Mouse (Mus musculus) layer of hippocampus, postnatal 36 days (tissue): ENCODE results near the gene Npm3. TPM values are rescaled to one million over a fixed set of nuclear protein-coding genes. Genes with fewer than 3 reads are reported as not detected.

Experiments
- DNase-seq, 2 experiments: peaks; one replicate each; pipeline ENCODE4 v3.0.0; 2022
- total RNA-seq, 2 experiments: library from RNA; stranded (reverse); gene quantifications; 2 replicates each; pipeline ENCODE4 v1.2.3; 2021

Gene Npm3
- total RNA-seq, result 10 to 100 TPM in 1 of 2 experiments, 1 to 10 TPM in 1; 9.6 to 10.4 TPM

DNA sequence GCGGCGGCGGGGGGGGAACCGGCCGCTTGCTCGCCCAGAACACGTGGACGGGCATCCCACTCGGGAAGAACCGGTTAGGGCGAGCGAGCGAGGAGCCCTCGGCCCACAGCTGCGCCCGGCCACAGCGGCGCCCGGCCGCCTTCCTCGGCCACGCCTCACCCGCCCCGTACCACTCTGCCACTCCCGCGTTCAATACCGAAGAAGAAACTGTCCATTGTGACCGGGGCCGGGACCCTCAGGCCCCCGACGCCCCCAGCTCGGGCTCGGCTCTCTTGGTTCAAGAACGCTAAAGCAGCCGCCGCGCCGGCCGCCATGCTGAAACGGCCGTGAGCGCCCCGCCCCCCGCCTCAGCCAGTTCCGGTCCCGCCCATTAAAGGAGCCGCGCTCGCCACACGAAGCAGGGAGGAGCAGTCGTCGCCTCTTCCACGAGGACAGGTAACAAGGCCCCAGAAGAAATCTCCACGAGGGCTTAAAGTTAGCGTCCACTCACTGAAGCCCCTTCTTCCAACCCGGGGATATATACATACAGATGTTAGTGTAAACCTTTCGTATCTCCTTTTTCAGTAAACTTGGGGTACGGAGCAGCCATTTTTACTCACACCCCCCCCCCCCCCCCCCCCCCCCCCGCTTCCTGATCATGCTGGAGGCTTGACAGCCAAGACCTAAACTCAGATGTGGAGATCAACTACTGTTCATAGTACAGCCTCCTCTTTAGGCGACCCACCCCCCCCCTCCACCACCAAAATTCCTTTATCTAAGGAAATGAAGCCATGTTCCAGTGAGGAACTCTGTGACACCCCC is at the start of gene Npm3:
Npm3 (minus strand) TSS at position 349 of the 801 bp plus-strand sequence.
- peak; percentile 73 to 75 for DNase-seq

DNA sequence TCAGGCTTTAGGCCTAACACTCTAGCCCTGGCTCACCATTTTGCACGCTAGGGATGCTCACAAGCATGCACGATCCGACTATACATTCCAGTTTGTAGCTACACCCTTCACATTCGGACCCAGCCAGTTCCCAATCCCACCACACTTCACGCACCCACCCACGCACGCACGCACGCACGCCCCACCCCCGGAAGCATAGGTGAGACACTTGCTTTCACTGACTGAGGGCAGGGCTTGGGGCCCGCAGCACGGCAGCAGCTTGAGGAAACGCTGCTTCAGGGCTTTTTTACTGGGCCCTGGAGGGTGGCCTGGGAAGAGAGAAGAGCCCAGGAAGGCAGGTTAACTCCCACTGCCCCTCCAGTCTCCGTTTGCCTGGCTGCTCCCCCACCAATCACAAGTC is 47.5 kb upstream of the Npm3 start:
- DNase-seq, result no peak

DNA sequence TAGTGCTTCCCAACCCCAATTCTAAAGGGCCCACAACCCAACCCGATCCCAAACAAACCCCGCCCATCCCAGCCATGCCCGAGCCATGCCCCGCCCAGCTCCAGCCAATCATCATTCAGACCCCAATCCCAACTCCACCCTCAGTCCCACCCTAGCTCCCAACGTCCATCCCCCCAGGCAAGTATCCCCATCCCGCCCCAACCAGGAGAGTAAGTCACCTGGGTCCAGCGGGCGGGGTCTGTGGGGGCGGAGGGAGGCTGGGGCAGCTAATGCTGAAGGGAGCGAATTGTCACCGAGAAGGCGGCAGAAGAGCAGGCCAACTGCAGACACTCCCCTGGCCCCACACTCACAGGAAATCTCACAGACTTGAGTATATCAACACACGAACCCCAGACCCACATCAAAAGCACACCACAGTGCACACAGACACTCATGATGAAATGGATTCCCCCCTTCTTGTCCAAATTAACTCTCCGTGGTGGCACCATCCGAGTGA is 46.7 kb upstream of the Npm3 start:
- DNase-seq, result no peak

DNA sequence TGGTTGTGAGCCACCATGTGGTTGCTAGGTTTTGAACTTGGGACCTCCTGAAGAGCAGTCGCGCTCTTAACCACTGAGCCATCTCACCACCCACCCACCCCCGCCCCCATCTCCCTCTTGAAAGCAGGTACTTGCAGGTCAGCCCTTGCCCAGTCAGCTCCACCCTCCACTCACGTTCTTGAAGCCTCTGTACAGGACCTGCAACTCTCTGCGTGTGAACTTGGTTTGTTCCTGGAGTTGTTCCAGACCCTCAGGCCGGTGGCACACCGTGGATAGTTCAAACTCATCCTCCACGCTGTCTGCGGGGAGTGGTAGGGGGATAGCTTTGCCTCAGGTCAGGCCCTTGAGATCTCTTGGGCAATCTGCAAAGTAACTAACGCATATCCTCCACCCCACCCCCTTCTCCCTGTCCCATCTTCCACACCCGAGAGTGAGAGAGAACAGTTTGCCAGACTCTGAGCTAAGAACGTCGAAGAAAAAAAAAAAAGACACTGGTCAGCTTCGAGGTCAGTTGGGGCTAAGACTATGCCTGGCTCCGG is 46.1 kb upstream of the Npm3 start:
- no peak for DNase-seq

GRCm38 (mm10) chr19:45794718-45795117 is 45.3 kb upstream of the Npm3 start:
- no peak for DNase-seq

- no peak for DNase-seq
These were observed 43.0 kb upstream of the Npm3 start for GRCm38 (mm10) chr19:45792404-45792803.

DNA sequence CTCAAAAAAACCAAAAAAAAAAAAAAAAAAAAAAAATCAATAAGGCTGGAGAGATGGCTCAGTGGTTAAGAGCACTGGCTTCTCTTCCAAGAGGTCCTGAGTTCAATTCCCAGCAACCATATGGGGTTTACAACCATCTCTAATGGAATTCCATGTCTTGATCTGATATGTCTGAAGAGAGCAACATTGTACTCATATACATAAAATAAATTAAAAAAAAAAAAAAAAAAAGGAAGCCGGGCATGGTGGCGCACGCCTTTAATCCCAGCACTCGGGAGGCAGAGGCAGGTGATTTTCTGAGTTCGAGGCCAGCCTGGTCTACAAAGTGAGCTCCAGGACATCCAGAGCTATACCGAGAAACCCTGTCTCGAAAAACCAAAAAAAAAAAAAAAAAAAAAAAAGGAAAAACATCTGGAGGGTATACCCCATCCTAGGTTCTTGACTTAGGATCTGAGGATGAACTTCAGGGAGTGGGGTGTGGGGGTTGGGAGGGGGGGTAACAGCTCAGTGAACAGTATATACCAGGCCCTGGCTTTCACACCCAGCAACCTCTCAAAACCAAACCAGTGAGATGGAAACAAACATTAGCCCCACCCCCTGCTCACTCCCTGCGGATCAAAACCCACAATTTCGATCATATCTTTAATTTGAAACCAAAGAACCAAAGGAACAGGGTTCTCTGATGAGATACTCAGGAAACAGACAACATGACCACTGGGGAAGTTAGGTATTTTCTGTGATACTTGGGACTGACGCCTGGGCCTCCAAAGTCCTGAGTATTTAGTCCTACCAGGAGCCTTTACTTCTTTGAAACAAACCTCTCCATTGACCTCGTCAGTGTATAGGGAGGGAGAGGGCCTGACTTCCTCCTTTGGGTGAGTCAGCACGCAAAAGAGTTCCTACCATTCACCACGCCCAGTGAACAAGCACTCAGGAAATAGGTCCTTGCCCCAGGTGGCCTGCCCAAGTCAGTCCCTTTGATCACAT is 40.8 kb upstream of the Npm3 start:
- DNase-seq, result no peak

DNA sequence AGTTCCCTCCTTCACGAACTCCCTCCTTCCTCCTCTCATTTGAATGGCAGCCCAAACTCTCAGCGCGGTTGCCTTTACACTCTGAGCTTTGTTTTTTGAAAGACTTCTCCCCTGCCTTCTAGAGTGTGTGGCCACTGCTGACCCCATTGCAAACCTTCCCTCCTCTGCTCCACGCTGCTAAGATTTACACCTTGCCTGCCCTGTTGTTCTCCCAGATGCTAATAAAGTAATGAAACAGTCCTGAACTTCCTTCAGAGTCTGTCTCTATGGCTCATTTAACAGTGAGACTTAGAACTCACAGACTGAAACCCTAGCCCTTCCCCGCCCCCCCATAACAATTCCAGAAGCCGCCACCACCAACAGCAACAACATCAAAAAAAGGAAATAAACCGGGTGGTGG is 40.0 kb upstream of the Npm3 start:
- DNase-seq, result no peak

GRCm38 (mm10) chr19:45788337-45788736 is 38.9 kb upstream of the Npm3 start:
- DNase-seq, result no peak

DNA sequence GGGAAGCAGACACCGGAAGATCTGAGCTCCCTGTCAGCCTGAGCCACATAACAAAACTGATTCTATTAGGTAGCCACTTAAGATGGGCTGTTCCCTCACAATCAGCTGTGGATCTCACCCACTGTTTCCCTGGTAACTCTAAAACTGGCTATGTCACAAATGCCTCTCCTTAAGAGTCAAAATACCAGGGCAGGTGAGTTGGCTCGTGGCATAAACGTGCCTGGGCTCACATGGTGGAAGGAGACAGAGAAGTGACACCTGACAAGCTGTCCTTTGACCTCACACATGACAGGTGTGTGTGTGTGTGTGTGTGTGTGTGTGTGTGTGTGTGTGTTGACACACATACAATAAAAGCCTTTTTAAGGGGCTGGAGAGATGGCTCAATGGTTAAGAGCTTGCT is 38.1 kb upstream of the Npm3 start:
- DNase-seq, result no peak

DNA sequence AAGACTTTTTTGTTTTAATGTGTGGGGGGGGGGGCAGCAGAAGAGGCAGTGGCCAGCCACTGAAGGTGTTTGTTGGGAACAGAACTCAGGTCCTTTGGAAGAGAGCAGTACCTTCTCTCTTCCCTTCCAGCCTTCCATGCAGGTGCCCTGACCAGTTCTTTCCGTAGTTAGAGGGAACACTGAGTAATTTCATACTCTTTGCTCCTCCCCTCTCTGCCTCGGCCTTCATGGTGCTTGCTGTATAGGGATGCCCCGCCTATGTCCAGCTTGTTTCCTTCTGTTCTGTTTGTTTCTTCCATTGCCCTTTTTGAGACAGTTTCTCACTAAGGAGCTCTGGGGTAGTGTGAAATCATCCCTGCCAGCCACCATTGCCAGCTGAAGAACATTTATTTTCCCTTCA is 36.1 kb upstream of the Npm3 start:
- DNase-seq, result no peak

GRCm38 (mm10) chr19:45783933-45784576 is 34.7 kb upstream of the Npm3 start:
- DNase-seq, result no peak

- peak; percentile 98 for DNase-seq
These were observed 34.0 kb upstream of the Npm3 start, which contains the start of gene Mgea5 for GRCm38 (mm10) chr19:45783181-45783932. Gene Mgea5 (minus strand): TSS chr19:45783837.

GRCm38 (mm10) chr19:45782315-45783001 is 33.1 kb upstream of the Npm3 start:
- DNase-seq, result peak; percentile 56 to 62

DNA sequence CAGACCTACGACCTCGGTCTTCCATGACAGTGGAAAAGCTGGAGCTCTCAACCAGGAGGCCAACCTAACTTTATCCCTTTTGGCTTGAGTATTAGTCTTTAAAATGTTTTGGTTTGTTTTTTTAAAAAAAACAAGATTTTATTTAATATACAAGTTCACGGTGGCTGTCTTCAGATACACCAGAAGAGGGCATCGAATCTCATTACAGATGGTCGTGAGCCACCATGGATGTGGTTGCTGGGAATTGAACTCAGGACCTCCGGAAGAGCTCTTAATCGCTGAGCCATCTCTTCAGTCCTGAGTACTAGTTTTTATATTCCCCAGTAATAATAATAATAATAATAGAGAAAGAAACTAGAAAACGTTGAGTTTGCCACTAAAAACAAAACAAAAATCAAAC is 32.3 kb upstream of the Npm3 start:
- no peak for DNase-seq

- no peak for DNase-seq
These were observed 31.0 kb upstream of the Npm3 start for GRCm38 (mm10) chr19:45780350-45780915.

DNA sequence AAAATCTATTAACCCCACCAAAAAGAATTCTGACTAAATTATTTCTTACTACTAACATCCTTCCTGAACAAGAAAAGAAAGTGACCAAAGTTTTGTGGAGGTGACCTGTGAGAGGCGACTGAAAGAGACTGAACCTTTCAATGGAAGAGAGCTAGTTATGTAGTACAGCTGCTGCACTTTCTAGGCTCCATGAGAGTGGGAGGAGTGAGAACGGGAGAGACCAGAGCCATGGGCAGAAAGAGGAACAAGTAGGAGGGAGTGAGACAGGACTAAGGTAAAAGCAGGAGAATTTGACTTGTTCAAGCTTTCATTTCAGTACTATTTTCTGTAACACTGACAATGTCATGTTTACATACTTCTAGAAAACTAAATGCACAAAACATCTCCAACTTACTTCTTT is 26.1 kb upstream of the Npm3 start:
- no peak for DNase-seq

- no peak for DNase-seq
These were observed 22.1 kb upstream of the Npm3 start for GRCm38 (mm10) chr19:45771501-45771900.

DNA sequence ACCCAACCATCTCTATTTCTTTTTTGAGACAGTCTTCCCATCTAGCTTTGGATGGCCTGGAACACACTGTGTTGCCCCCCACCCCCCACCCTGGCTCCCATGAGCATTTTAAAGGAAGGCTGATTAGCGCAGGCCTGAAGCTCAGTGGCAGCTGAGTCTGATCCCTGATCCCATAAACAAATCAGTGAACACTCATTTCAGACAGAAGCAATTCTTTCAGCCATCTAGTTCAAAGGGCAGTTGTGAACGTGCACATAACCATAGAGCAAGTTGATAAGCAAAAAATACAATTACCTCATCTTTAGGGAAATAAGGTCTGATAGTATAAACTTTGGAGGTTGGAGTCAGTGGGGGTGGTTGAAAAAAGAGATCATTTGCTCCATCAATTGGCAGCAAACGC is 11.4 kb upstream of the Npm3 start:
- no peak for DNase-seq

GRCm38 (mm10) chr19:45758671-45759070 is 9.3 kb upstream of the Npm3 start:
- DNase-seq, result no peak

- DNase-seq, result no peak
These were observed 4.2 kb upstream of the Npm3 start for GRCm38 (mm10) chr19:45753551-45753950.
